Mouse (Mus musculus): ENCODE results near the gene Spred2. TPM values are rescaled to one million over a fixed set of nuclear protein-coding genes. Genes with fewer than 3 reads are reported as not detected.

Spred2 gene
- polyA plus RNA-seq, 1 experiment, result 25.4 TPM

- Histone ChIP-seq H3K36me3 (ENCODE audit: control insufficient read depth, insufficient read depth, low read length) (no peaks in the 10 kb centered on the region), H3K4me3 (ENCODE audit: control insufficient read depth, insufficient read depth, low read length) (no peak overlapping the region), H3K4me1 (replicated peaks; ENCODE audit: control insufficient read depth, insufficient read depth, low read length) (peaks cover 7% of the 10 kb centered on the region; the same call in 1 of the 2 replicates), H3K27me3 (ENCODE audit: control insufficient read depth, insufficient read depth, low read length) (no peaks in the 10 kb centered on the region), H3K27ac (ENCODE audit: control insufficient read depth, insufficient read depth, low read length) (no peak overlapping the region)
- TF ChIP-seq POLR2A (IDR thresholded peaks at IDR 0.05; ENCODE audit: control insufficient read depth, extremely low read depth, insufficient read depth, low read length, poor library complexity) (no peak), CTCF (IDR thresholded peaks at IDR 0.05; ENCODE audit: borderline replicate concordance, control insufficient read depth, extremely low read depth, insufficient read depth, low read length, poor library complexity) (no peak)
- WGBS, result 97% methylated on average over 9 of the region's 9 CpGs
- DNase-seq, result no peak
Measured at GRCm38 (mm10) chr11:19931569-19932230, 7.5 kb downstream of the Spred2 start.

GRCm38 (mm10) chr11:19932983-19933511 lies 8.9 kb downstream of the Spred2 start:
- H3K27ac ChIP-seq (ENCODE audit: control insufficient read depth, insufficient read depth, low read length), result no peak overlapping the region
- 0 out of 2 replicates have a peak, but pooled peaks cover 4% of the 10 kb centered on the region for H3K4me1 ChIP-seq (replicated peaks; ENCODE audit: control insufficient read depth, insufficient read depth, low read length)
- no peak overlapping the region for H3K4me3 ChIP-seq (ENCODE audit: control insufficient read depth, insufficient read depth, low read length)
- no peaks in the 10 kb centered on the region for H3K27me3 ChIP-seq (ENCODE audit: control insufficient read depth, insufficient read depth, low read length)
- 95% methylated on average over 14 of the region's 14 CpGs for WGBS
- TF ChIP-seq POLR2A (IDR thresholded peaks at IDR 0.05; ENCODE audit: control insufficient read depth, extremely low read depth, insufficient read depth, low read length, poor library complexity) (no peak), CTCF (IDR thresholded peaks at IDR 0.05; ENCODE audit: borderline replicate concordance, control insufficient read depth, extremely low read depth, insufficient read depth, low read length, poor library complexity) (no peak)
- no peak for DNase-seq
- H3K36me3 ChIP-seq (ENCODE audit: control insufficient read depth, insufficient read depth, low read length), result no peaks in the 10 kb centered on the region

DNA sequence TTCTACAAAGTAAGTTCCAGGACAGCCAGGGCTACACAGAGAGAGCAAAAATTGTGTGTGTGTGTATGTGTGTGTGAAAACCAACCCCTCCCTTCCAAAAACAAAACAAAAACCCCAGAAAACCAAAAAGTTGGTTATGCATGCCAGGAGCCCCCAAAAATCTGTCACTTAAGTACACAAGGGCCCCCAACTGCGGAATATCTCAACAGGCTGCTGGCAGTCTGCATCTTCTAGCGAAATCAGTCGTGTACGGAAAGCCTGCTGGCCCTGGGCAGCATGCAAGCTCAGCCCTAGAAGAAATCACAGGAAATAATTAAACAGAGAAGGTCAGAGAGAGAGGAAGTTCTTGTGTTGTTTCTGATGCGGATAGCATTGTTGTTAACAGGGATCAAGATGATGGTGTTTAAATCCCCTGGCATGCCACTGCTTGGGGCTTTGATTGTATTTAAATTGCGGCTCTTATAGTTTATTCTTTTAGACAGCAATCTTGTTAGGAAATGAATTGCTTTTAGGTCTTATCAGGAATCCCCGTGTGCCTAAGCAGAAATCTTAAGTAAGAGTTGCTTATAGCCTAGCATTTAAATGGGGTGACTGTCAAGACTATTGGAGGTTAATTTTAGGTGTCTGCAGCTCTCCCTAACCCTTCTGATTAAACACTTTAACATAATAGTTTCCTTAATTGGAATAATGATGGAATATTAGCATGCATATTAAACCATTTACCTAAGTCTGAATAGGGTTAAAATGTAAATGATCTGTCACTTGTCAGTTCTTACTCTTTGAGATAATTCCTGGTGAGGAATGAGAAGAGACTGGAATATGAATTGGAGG lies 11.6 kb downstream of the Spred2 start:
- no peak overlapping the region for H3K27ac ChIP-seq (ENCODE audit: control insufficient read depth, insufficient read depth, low read length)

GRCm38 (mm10) chr11:19938456-19939004 lies 14.4 kb downstream of the Spred2 start:
- Histone ChIP-seq H3K36me3 (ENCODE audit: control insufficient read depth, insufficient read depth, low read length) (no peaks in the 10 kb centered on the region), H3K27me3 (ENCODE audit: control insufficient read depth, insufficient read depth, low read length) (no peaks in the 10 kb centered on the region), H3K4me3 (ENCODE audit: control insufficient read depth, insufficient read depth, low read length) (no peak overlapping the region), H3K4me1 (replicated peaks; ENCODE audit: control insufficient read depth, insufficient read depth, low read length) (peaks cover 12% of the 10 kb centered on the region; the same call in 1 of the 2 replicates), H3K27ac (ENCODE audit: control insufficient read depth, insufficient read depth, low read length) (no peak overlapping the region)
- 94% methylated on average over 10 of the region's 10 CpGs for WGBS
- DNase-seq, result no peak
- TF ChIP-seq POLR2A (IDR thresholded peaks at IDR 0.05; ENCODE audit: control insufficient read depth, extremely low read depth, insufficient read depth, low read length, poor library complexity) (no peak), CTCF (IDR thresholded peaks at IDR 0.05; ENCODE audit: borderline replicate concordance, control insufficient read depth, extremely low read depth, insufficient read depth, low read length, poor library complexity) (no peak)

More for the DNA sequence above, 11.6 kb downstream of the Spred2 start:
- WGBS, result 83% methylated on average over 7 of the region's 7 CpGs
- no peak overlapping the region for H3K4me3 ChIP-seq (ENCODE audit: control insufficient read depth, insufficient read depth, low read length)
- peaks cover 8% of the 10 kb centered on the region; the same call in 1 of the 2 replicates for H3K4me1 ChIP-seq (replicated peaks; ENCODE audit: control insufficient read depth, insufficient read depth, low read length)
- no peak for DNase-seq
- H3K27me3 ChIP-seq (ENCODE audit: control insufficient read depth, insufficient read depth, low read length), result no peaks in the 10 kb centered on the region
- H3K36me3 ChIP-seq (ENCODE audit: control insufficient read depth, insufficient read depth, low read length), result no peaks in the 10 kb centered on the region
- TF ChIP-seq CTCF (IDR thresholded peaks at IDR 0.05; ENCODE audit: borderline replicate concordance, control insufficient read depth, extremely low read depth, insufficient read depth, low read length, poor library complexity) (no peak), POLR2A (IDR thresholded peaks at IDR 0.05; ENCODE audit: control insufficient read depth, extremely low read depth, insufficient read depth, low read length, poor library complexity) (no peak)

DNA sequence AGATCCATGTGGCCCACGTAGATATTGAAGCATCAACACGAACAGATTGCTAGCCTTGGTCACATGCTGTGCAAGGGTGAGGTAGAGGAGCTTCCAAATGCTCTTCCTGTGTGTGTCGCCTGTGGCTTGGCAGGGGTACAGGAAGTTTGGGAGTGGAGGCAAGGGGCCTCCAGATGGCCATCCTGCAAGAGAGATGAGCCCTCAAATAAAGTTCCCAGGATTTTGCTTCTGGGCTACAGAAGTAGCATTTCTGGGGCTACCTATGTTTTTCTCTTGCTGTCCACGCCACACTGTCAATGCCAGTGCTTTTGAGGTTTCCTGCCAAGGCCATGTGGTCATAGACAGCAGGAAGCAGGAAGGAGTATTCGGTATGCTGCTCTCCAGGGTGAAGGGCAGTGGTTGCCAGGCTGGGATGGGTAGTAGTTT lies 15.1 kb downstream of the Spred2 start:
- peaks cover 12% of the 10 kb centered on the region; the same call in 1 of the 2 replicates for H3K4me1 ChIP-seq (replicated peaks; ENCODE audit: control insufficient read depth, insufficient read depth, low read length)
- H3K36me3 ChIP-seq (ENCODE audit: control insufficient read depth, insufficient read depth, low read length), result no peaks in the 10 kb centered on the region
- 24% methylated on average over 5 of the region's 5 CpGs for WGBS
- no peak overlapping the region for H3K4me3 ChIP-seq (ENCODE audit: control insufficient read depth, insufficient read depth, low read length)
- TF ChIP-seq POLR2A (IDR thresholded peaks at IDR 0.05; ENCODE audit: control insufficient read depth, extremely low read depth, insufficient read depth, low read length, poor library complexity), result no peak
- TF ChIP-seq CTCF (IDR thresholded peaks at IDR 0.05; ENCODE audit: borderline replicate concordance, control insufficient read depth, extremely low read depth, insufficient read depth, low read length, poor library complexity), result no peak
- no peak for DNase-seq
- no peak overlapping the region for H3K27ac ChIP-seq (ENCODE audit: control insufficient read depth, insufficient read depth, low read length)
- H3K27me3 ChIP-seq (ENCODE audit: control insufficient read depth, insufficient read depth, low read length), result no peaks in the 10 kb centered on the region

DNA sequence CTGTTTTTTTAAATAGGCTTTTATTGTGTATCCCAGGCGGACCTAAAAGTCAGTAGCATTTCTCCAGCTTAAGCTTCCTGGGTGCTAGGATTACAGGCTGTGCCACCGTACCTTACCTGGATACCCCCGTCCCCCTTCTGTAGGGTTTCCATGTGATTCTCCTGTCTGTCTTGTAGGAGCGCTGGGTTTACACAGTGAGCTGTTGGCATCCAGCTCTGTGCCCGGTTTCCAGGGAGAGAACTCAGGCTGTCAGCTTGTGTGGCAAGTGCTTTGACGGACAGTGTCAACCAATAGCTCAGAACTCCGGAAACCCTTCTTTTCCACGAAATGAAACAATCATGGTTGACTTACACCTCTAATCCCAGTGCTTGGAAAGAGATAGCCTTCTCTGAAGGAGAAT lies 15.7 kb downstream of the Spred2 start:
- 86% methylated on average over 8 of the region's 8 CpGs for WGBS
- TF ChIP-seq POLR2A (IDR thresholded peaks at IDR 0.05; ENCODE audit: control insufficient read depth, extremely low read depth, insufficient read depth, low read length, poor library complexity), result no peak
- no peak for TF ChIP-seq CTCF (IDR thresholded peaks at IDR 0.05; ENCODE audit: borderline replicate concordance, control insufficient read depth, extremely low read depth, insufficient read depth, low read length, poor library complexity)
- H3K4me1 ChIP-seq (replicated peaks; ENCODE audit: control insufficient read depth, insufficient read depth, low read length), result peaks cover 12% of the 10 kb centered on the region; the same call in 1 of the 2 replicates
- H3K27ac ChIP-seq (ENCODE audit: control insufficient read depth, insufficient read depth, low read length), result no peak overlapping the region
- no peaks in the 10 kb centered on the region for H3K27me3 ChIP-seq (ENCODE audit: control insufficient read depth, insufficient read depth, low read length)
- H3K36me3 ChIP-seq (ENCODE audit: control insufficient read depth, insufficient read depth, low read length), result no peaks in the 10 kb centered on the region
- no peak overlapping the region for H3K4me3 ChIP-seq (ENCODE audit: control insufficient read depth, insufficient read depth, low read length)
- no peak for DNase-seq

Measured in thymus, adult 2 months (tissue).